Mouse (Mus musculus): ENCODE results near the gene Dnah7b. TPM values are rescaled to one million over a fixed set of nuclear protein-coding genes. Genes with fewer than 3 reads are reported as not detected.
"Not testable (repeated sequence)": the region's sequence is repeated elsewhere in the genome, so short reads cannot be mapped to it uniquely, and the experiment has no call there.

The Dnah7b gene
- under 1 TPM; 0.10 to 0.44 (median 0.15) TPM for total RNA-seq (2022)

GRCm38 (mm10) chr1:46066015-46066414 is at the start of gene Dnah7b:
Gene Dnah7b (plus strand): TSS chr1:46066315.
- no peak for DNase-seq (ENCODE audit: low spot score in 2 of 2)

- no peak for DNase-seq (ENCODE audit: low spot score in 2 of 2)
Measured at GRCm38 (mm10) chr1:46018382-46018977, 47.6 kb upstream of the Dnah7b start.

GRCm38 (mm10) chr1:46022262-46022661 is 43.9 kb upstream of the Dnah7b start:
- no peak for DNase-seq (ENCODE audit: low spot score in 2 of 2)

- DNase-seq (ENCODE audit: low spot score in 2 of 2), result no peak
Measured at GRCm38 (mm10) chr1:46031993-46032555, 34.0 kb upstream of the Dnah7b start.

GRCm38 (mm10) chr1:46048188-46048587 is 17.9 kb upstream of the Dnah7b start:
- DNase-seq (ENCODE audit: low spot score in 2 of 2), result no peak

GRCm38 (mm10) chr1:46066484-46067251 is 553 bp downstream of the Dnah7b start:
- peak; percentile 26 to 44 for DNase-seq (ENCODE audit: low spot score in 2 of 2)

- not testable (repeated sequence) for DNase-seq (ENCODE audit: low spot score in 2 of 2)
Measured at GRCm38 (mm10) chr1:46068787-46069186, 2.7 kb downstream of the Dnah7b start.

GRCm38 (mm10) chr1:46077891-46078290 is 11.8 kb downstream of the Dnah7b start:
- DNase-seq (ENCODE audit: low spot score in 2 of 2), result no peak

- no peak for DNase-seq (ENCODE audit: low spot score in 2 of 2)
Measured at GRCm38 (mm10) chr1:46100484-46100883, 34.4 kb downstream of the Dnah7b start.

- DNase-seq (ENCODE audit: low spot score in 2 of 2), result not testable (repeated sequence)
Measured at GRCm38 (mm10) chr1:46112606-46113005, 46.5 kb downstream of the Dnah7b start.

GRCm38 (mm10) chr1:46117179-46117578 is 51.1 kb downstream of the Dnah7b start:
- not testable (repeated sequence) for DNase-seq (ENCODE audit: low spot score in 2 of 2)

- no peak for DNase-seq (ENCODE audit: low spot score in 2 of 2)
Measured at GRCm38 (mm10) chr1:46128058-46128457, 61.9 kb downstream of the Dnah7b start.

- not testable (repeated sequence) for DNase-seq (ENCODE audit: low spot score in 2 of 2)
Measured at GRCm38 (mm10) chr1:46196835-46197234, 130.7 kb downstream of the Dnah7b start.

GRCm38 (mm10) chr1:46201169-46201568 is 135.1 kb downstream of the Dnah7b start:
- DNase-seq (ENCODE audit: low spot score in 2 of 2), result not testable (repeated sequence)

- not testable (repeated sequence) for DNase-seq (ENCODE audit: low spot score in 2 of 2)
Measured at GRCm38 (mm10) chr1:46210014-46210588, 144.0 kb downstream of the Dnah7b start.

- not testable (repeated sequence) for DNase-seq (ENCODE audit: low spot score in 2 of 2)
Measured at GRCm38 (mm10) chr1:46222704-46223103, 156.6 kb downstream of the Dnah7b start.

- DNase-seq (ENCODE audit: low spot score in 2 of 2), result not testable (repeated sequence)
Measured at GRCm38 (mm10) chr1:46226136-46226535, 160.0 kb downstream of the Dnah7b start.

GRCm38 (mm10) chr1:46268841-46269240 is 202.7 kb downstream of the Dnah7b start:
- not testable (repeated sequence) for DNase-seq (ENCODE audit: low spot score in 2 of 2)

- no peak for DNase-seq (ENCODE audit: low spot score in 2 of 2)
Measured at GRCm38 (mm10) chr1:46271927-46272326, 205.8 kb downstream of the Dnah7b start.

- not testable (repeated sequence) for DNase-seq (ENCODE audit: low spot score in 2 of 2)
Measured at GRCm38 (mm10) chr1:46278057-46278910, 212.2 kb downstream of the Dnah7b start.
